Mouse (Mus musculus) fat pad, adult 2 months (tissue): ENCODE results near the gene Rap1gap2.

Source experiments
- DNase-seq: peaks from one replicate; pipeline ENCODE4 v3.0.0-alpha.2; 2011; ENCODE audit warnings: low read depth, low spot score; ENCODE audit errors: extremely low read depth

The Rap1gap2 gene

DNA sequence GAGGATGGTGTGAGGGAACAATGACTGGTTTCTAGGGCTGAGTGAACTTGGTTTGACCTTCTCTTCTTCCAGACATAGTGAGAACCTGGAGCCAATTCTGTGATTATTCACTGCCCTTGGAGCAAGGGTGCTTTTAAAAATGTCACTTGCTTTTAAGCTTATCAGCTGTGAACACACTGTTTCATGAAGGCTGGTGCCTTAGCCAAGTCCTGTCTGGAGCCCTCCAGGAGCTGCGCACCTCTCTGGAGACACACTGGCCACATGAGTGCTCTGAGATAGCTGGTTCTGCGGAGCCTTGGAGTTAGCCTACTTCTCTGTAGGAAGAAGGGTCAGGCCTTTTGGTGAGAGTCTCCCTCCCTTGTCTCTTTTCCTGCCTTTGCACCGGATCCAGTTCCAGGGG is 95.7 kb downstream of the Rap1gap2 start:
- DNase-seq = no peak

DNA sequence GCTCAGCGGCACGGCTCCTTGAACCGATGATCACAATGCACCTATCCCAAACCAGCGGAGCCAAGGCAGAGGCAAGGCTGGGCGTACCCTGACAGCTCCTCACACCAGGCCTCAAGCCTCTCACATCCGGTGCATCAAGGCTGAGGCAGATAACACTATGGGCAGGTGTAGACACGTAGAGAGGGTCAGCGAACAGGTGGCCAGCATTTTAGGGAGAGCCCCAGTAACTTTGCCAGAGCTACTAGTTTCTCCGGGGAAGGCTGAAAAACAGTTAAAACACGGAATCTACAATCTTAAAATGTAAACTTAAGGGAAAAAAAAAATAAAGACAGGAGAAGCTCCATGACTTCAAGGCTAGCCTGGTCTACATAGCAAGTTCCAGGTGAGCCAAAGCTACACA is 98.1 kb downstream of the Rap1gap2 start:
- no peak for DNase-seq

DNA sequence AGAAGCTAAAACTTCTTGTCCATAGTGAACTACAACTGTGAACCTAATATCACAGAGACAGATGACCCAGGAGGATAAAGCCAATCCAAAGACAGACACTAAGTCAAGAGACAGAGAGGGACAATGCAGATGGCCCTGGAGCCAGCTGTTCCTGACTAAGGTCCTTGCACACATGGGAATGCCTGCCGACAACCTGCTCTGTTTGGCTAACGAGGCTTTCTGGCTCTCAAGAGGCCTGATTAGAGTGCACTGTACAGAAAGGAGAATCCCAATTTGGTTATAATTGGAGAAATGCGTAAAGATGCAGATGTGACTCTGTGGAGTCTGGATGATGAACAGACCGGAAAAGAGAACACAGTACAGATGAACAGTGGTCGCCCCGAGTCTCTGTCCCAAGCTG is 104.4 kb downstream of the Rap1gap2 start:
- no peak for DNase-seq

DNA sequence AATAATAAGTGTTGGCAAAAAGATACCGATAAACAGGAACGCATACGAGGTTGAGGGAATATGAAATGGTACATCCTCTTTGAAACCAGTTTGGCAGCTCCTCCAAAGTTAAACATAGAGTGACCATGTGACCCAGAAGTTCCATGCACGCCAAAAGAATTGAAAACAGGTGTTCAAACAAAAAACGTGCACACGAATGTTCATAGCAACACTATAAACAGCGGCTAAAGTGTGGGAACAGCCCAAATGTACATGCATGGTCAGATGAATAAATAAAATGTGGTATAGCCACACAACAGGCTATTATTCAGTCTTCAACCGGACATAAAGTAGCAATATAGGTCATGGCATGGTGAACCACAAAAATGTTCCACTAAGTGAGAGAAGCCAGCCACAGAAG is 108.2 kb downstream of the Rap1gap2 start:
- DNase-seq = no peak

DNA sequence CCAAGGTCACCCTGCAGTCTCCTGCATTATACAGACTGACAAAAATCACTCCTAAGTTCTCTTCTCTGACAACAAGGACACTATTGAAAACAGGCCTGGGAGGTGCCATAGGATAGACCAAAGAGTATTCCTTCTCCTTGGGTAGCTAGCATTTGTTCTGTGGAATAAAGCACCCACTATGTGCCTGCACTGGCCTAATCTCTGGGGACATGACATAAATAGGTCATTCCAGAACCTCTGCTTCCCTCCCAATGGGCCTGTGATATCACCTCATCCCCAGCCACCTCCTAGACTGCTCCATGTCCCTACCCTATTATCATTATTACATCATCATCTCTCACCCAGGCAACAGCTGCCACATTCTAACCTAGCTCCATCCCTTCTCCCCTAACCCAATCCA is 108.7 kb downstream of the Rap1gap2 start:
- no peak for DNase-seq

DNA sequence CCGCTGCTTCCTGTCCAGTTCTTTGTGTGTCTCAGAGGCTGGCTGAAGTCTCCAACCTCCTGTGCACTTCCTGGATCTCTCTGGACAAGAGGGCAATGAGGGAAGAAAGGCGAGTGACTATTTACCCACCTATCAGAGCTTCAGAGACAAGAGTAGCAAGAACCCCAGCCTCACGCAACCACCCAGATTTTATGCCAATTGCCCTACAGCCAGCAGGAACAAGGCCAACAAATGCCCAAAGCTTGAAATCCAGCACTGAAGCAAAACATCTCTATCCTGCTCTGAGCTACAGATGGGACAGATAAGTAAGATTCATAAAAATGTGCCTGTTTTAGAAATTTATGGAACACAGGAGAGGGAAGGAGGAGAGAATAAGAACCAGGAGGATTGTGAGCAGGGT is 109.7 kb downstream of the Rap1gap2 start:
- DNase-seq = no peak

DNA sequence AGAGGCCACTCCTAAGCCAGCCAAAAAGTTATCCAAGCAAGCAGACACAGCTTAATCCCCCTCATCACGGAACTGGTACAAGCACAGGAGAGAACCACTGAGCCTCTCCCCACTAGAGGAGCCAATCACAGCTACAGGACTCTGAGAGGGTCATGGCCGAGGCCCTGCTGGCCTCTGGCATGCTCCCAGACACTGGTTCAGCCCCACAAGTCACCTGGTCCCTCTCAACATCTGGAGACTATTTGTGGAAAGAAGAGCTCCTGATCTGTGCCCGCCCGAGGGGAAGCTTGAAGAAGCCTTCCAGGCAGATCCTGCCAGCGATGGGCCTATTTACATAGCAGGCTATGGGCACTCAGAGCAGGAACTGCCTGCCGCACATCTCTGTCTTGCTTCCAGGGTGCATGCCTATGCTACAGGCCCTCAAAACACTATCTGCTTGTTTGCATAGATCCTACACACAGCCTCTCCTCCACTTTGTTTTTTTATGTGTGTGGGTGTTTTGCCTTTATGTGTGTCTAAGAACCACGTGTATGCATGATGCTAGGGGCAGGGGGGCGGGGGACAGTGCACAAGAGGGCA is 111.1 kb downstream of the Rap1gap2 start:
- DNase-seq = no peak

DNA sequence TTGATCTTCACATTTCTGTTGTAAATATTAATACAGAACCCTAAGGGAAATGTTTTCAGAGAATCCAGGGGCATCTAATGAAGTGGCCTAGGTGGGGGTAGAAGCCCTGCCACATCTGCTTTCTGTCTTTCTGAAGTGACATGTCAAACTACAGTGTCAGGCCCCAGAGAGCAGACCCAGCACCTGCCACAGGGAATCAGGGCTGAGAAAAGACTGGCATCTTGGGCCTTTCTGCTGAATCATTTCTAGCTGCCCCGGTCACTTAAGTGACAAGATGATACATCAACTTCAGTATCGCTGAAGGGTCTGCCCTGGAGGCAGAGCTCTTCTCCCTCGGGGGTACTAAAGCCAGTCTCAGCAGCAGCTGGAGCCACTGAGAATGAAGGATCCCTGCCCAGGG is 111.7 kb downstream of the Rap1gap2 start:
- DNase-seq = no peak

DNA sequence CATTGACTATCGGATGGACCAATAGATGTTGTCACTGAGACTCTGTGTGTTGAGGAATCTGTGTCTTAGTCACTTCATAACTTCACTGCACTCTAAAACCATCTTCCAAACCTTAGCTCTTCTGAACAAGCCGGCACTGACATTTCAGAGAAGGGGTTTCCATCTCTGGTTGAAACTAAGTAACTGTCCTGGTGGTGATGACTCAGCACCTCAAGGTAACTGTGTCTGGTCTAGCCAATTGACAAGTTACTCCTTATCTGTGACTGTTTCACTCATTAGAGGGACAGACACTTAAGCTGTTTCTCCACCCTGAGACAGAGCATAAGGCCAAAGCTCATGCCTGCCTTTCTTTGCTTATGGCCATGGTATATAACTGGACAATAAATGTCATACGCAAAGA is 114.1 kb downstream of the Rap1gap2 start:
- DNase-seq = no peak

DNA sequence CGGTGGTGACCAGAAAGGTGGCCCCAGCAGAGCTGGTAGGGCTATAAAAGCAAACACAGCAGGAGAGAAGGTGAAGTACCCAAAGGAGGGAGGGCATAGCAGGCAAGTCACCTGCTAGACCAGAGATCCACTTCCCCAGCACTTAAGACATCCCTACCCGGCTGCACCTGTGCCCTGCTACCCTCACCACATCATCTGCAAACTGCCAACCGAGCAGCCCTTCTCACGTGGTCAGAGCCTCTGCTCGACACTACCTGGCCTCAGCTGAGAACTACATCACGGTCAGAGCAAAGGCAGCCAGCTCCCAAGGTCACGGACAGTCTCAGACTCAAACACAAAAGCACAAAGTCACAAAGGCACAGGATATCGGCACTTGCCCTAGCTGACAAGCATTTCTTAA is 116.8 kb downstream of the Rap1gap2 start:
- no peak for DNase-seq

DNA sequence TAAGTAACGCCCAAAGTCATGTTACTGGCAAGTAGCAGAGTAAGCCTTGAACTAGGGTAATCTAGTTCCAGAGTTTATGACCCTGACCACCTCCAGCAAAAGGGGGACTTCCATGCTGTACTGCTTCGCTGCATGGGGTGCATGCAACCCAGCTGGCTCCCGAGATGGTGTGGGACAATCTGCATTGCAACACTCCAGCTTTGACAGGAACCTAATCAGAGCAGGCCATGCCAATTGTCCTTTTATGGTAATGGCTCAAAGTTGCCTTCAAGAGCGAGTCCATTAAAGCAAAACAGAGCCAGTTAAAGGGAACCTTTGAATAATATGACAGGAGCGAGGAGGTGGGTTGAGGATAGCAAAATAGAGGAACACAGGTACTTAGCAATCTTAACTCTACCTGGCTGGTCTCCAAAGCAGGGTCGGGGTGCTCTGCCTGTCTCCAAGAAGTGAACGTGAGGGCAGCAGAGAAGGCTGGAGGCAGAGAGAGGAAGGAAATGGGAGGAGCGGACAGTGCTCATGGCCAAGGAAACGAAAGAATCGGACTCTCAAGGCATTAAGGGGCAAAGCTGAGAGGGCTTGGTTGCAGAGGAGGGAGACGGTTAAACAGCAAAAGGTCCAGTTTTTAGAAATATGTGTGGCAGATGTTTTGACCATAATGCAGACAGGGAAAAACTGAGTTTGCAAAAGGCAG is 117.4 kb downstream of the Rap1gap2 start:
- no peak for DNase-seq

DNA sequence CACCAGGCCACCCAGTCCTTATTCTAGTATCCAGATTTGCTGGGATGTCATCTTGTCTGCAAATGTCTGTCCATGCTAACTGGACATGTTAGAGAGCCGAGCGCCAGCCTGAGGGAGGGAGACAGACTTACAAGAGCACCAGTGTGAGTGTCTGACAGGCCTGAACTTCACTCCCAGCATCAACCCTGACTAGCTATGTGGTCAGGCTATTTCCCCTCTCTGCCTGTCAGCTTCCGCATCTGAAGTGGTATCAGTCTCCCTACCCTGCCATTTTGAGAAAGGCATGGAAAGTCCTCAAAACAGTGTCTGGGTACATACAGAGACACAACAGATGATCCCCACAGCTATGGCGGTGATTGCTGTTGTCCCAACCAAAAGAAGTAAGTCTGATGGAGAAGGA is 119.6 kb downstream of the Rap1gap2 start:
- DNase-seq = no peak

DNA sequence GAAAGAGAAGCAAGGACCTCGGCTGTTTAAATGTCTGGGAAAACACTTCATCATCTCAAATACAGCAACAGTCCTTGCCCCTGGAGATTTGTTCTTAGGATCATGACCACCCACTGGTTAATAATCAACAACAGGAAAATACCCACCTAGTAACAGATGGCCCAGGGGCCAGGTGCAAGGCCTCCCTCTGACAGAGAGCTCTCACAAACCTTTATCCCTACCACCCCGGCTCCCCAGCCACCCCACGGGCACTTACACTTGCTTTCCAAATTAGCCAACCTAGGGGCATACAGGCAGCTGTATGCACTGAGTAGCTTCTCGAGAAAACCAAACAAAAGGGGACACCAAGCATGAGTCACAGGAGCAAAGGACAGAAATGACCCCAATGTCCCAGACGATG is 121.5 kb downstream of the Rap1gap2 start:
- no peak for DNase-seq

DNA sequence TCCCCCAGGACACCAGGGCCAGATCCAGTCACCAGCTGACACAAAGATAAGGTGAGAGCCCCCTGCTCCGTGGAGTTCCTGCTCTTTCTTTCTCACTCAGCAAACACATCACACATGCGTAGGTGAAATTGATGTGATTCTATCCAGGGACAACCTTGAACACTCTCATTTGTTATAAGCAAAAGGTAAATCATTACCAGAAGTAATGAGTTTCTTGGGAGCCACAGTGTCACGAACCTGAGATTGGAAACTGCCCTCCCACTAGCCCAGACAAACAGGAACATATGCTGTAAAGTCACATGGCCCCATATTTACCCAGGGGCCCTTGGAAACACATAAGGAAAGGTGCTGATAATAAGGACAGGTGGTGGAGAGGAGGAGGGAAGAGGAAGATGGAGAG is 122.8 kb downstream of the Rap1gap2 start:
- DNase-seq = no peak

DNA sequence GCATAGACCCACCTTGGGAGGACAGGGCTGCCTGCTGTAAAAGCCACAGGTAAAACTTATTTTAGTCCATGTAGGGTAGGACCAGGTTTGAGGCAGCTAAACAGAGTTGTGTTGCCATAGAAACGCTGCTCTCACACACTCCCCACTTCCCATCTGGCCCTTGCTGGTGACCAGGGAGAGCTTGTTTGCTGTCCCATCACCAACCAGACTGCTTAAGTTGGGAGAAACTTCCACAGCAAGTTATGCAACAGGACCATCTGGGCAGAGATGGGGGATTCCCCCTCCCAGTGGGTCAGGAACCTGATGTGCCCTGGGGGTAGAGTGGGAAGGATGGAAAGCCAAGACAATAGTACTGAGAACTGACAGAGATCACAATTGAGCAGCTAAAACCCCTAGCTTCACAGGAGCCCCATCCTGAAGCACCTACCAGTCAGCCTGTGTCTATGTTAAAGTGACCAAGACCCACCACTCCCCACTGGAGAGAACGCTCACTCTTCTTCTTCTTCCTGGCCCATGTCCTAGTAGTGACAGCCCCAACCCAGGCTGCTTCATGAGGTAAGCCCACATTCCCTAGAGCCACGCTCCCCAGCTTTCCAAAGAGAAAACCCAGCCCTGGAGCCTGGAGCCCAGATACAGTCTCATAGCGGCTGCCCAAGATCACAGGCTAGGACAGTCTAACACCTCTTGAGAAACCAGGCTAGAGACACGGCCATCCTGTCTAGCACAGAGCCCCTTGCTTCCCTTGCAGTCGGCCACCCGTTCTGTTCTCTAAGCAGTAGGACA is 125.1 kb downstream of the Rap1gap2 start:
- no peak for DNase-seq

DNA sequence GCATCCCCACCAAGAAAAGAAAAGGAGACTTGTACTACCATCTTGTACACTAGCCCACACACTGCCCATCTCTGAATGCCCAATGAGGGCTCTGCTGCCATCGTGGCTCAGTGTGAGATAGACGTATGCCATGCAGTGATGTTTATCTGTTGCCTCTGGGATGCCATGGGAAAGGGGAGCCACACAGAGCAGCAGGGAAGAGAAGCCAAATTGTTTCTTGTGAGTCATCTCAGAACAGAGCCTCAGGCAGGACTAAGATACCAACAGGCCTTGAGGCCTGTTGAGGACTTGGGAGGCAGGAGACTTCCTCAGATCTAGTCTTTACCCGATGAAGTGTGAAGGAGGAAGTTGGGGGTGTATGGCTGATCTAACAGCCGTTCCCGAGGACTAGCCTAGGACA is 126.8 kb downstream of the Rap1gap2 start:
- no peak for DNase-seq

DNA sequence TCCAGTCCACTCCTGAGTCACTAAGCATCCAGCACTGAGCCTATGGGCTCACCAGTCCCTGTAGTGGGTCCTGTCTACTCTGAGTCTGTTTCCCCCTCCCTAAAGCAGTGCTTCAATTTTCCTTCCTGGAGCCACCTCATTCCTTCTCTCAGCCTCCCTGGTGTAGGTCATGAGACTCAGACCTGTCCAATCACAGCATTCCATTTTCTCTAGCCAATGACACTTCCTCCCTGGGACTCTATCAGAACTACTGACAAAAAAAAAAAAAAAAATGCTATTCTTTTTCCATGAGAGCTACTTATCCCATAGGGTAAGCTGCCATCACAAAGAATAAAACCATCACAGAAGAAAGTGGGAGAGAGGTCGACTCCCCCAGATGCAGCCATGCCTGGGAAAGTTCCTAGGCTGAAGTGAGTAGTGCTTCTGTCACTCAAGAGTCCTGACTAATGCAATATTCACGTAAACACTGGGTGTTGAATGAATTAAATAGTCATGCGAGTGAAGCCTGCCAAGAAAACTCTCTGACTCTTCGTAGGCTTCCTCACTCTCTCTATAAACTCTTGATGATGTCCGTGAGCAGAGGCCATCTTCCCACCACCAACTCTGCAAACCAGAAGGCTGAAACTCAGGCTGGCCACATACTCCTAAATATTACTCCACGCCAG is 127.4 kb downstream of the Rap1gap2 start:
- no peak for DNase-seq

DNA sequence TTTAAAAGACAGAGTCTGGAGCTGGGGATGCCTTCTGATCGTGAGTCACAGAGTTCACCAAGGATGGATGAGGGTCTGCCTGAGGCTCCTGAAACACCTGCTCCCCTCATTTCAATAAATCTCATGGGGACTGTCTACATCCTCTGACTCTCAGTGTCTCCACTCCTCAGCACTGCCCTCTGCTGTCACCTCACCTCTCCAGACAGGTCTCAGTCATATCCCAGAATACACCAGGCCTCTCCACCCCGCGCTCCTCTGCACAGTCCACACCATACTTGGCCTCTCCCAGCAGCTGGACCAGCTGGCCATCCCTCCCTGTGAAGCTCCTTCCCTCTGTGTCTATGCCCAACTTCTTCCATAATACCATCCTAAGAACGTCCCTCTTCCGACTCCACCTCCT is 128.9 kb downstream of the Rap1gap2 start:
- no peak for DNase-seq

DNA sequence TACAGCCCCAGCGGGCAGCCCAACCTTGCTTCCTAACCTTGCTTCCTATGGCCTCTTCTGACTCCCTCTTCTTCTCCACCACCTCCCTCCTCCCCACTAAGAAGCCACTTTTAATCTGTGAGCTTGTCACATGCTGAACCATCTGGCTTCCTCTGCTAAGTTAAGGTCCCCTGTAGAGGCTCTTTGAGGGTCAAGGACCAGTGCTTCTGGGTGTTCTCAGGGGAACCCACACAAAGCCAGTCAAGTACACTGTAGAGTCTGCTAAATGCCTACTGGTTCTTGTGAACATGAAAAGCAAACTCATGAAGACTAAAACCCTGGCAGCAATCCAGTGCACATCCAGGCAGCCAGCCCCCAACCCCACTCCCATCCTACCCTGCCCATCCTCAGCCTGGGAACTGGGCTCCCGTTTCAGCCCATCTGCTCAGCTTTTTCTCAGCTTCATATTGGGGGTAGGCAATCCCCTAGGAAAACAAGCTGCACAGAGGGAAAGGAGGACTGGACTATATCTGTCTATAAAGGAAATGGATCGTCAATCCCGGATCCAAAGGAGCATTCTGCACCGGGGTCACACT is 130.9 kb downstream of the Rap1gap2 start:
- no peak for DNase-seq

DNA sequence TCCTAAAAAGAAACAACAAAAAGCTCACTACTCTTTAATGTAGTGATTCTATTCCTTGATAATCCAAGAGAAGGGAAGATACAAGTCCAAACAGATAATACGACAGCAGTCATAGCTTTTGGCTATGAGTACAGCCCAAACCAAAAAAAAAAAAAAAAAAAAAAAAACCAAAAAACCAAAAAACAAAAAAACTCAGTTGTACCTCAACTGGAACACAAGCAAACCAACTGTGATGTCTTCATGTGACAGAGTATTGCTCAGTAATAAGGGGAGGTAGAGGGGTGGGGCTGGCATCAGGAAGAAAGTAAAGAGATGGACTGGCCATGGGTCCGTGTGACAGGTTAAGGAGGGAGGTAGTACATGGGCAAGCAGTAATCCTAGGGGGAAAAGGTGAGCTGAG is 131.8 kb downstream of the Rap1gap2 start:
- DNase-seq = no peak

DNA sequence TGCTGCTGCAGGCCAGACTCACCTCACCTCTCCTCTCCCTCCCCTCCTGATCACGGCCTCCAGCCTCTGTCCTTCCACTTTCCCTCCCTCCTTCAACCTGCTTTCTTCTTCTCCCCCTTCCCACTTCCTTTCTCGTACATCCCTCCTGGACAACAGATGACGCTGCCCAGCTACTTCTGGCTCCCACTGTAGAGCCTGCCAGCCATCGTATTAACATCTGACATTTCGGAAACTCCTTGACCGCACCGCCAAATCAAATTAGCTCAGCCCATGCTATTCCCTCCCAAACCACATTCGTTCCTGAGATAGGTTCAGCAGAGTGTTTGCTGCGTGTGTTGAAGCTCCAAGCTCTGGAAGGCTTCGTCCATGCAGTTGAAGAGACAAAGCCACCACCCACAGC is 138.0 kb downstream of the Rap1gap2 start:
- no peak for DNase-seq

DNA sequence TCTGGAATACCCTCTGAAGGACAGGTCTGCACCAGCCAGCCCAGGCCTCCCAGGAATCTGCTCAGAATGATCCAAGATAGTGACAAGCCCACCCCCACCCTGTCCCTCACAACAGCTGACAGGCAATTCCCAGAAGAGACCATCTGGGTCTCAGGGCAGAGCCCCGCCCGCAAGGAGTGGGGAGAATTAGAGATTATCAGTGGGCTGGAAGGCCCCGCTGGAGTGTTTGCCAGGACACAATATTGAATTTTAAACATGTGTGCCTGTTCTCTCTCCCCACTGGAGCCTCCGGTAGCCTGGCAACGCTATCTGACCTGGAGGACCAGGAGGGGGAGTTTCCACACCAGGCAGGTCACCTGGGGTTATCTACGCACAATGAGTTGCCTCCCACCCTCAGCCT is 142.5 kb downstream of the Rap1gap2 start:
- DNase-seq = no peak
